Mouse (Mus musculus) mouse embryonic stem cell (cell line): ENCODE data around the gene Ivd.

Experiments
- in situ Hi-C, 2 experiments: fragments of 300-500 bp; cut with MboI; formaldehyde crosslinking; loops; 1 replicate in 1 of 2; 3 replicates in 1 of 2; pipeline ENCODE4 v1.14.3; 2019 to 2020; ENCODE audit warnings: low sequenced_read_pairs in 2 of 2, low pct_unique_long_range_greater_than_20kb in 1 of 2, mixed read lengths in 1 of 2; ENCODE audit not compliant: unreplicated experiment in 1 of 2

The Ivd gene

DNA sequence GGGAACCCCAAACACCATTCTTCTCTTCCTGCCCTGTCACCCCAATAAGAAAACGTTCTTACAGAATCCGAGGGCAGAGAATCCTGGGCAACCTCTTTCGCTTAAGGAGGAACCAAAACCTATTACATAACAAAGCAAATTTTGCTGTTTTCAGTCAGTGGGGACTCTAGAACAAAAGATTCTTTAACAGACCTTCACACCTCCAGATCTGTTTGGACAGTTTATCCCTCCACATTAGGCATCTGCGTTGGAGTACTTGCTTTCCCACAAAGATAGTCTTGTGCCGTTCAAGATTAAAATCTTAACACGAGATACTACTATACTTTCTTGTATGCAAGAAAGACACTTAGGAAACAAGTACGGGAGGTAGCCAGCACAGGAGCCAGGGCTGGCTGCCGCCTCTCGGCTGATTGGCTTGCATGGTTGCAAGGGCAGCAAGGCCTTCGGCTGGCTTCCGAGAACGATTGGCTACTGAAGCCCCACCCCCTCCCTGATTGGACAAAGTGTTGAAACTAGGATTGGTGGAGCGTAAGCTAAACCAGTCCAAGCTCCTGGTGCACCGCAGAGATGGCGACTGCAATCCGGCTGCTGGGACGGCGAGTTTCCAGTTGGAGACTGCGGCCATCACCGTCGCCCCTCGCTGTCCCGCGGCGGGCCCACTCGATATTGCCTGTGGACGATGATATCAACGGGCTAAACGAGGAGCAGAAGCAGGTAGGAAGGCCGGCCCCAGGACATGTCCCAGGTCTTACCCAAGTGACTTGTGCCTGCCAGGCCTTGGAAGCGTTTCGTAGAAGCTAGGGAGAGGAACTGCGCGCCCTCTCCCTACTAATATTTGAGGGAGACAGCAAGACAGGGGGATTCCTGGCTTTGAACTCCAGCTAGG lies at the start of gene Ivd:
TSS of gene Ivd (plus strand) at position 501 of the 886 bp plus-strand sequence.
- in situ Hi-C loops = no loop called here

DNA sequence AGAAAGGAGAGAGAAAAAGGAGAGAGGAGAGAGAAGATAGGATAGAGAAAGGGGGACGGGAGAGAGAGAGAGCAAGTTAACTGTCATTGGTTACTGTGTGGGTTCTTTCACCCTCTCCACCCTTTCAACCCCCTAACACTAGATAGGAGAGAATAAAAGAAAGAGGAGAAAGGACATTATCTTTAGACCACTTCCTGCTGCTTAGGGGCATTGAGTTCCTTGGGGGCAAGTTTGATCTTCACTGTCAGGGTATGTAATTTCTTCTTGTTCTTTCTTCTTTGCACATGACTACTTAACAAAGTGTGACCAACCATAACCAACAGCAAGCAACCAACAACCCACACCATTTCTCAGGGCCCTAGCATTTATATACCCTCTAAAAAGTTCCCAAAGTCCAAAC lies 49.0 kb upstream of the Ivd start:
- in situ Hi-C loops = no loop called here

DNA sequence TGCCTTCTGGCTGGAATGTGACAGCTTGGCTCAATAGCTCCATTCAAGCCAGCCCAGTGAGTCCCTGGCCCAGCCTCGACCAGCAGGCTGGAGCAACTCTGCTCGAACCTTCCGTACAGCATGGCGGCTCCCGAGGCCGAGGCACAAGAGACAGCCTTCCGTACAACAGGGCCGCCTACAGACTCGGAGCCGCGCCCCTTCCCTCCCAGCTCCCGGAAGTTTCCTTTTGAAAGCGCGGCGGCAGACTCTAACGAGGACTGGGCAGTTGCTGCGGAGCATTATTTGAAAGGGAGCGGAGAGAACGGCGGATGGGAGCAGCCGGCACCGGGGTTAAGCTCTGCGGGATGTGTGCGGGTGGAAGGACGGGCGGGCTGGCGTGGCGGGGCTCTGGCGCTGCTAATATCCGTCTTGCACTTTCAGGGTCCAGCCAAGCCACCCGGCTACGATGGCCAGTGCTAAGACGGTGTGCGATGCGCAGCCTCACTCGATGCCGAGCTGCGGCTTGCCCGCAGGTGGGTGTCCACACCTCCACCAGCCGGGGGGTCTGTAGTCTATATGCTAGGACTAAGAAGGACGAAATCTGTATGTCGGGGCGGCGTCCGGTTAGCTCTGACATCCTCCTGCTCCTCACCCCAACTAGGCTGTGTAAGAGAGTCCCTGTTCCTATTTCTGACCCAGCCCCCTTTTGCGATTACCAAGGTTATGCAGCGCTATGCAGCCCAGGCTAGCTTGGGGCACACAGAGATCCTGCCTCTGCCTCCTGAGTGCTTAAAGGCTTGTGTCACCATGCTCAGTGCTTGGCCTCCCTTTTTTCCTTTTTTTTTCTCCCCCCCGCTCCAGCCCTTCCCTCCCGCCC lies 47.5 kb upstream of the Ivd start, which contains the start of gene Knstrn:
TSS of gene Knstrn (plus strand) at position 23 of the 856 bp plus-strand sequence.
- in situ Hi-C loops = no loop called here

DNA sequence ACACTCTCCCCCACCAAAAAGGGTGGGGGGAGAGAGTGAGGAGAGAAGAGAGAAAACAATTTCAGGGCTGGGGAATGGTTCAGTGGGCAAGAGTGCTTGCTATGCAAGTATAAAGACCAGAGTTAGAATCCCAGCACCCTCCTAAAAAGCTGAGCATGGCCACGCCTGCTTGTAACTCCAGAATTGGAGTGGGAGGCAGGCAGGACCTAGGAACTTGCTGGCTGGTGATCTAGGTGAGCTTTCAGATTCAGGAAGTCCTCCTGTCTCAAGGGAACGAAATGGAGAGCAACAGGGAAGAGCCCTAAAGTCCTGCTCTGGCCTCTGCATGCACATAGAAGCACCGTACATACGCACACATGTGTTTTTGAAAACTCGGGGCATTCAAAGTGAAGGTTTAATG lies 39.0 kb upstream of the Ivd start:
- in situ Hi-C loops = no loop called here

DNA sequence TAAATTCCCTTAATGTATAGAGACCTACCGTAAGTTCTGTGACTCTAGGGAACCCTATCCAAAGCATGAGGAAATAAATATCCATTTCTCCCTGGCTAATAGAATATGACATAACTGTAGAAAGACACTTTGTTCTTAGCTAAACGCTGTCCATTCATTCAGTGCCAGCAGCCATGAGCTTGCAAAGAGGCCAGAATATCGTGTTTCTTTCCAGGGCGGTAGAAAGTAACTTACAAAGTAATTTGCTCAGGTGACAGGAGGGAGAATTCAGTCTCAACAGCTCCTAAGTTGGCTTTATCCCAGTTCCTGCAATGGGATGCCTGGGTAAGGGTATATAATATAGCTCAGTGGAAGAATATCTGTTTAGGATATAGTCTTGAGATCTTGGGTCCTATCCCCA lies 37.4 kb upstream of the Ivd start:
- in situ Hi-C loops = no loop called here

DNA sequence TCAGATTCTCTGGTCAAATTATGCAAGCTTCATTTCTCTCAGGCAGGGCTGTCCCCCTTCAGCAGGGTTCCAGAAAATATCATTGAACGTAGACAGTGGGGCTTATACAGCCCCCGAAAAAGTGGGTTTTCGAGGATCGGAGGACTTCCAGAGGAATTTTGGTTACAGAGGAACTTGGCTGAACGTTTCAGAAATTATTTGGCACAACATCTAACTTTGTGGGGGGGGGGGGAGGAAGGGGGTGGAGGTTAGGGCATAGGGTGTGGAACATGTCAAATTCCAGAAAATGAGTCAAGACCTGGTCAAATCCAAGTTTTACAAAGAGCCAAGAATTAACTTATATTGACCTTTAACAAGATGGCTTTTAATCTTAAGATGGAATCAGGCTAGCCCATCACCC lies 32.7 kb upstream of the Ivd start:
- in situ Hi-C loops = no loop called here

DNA sequence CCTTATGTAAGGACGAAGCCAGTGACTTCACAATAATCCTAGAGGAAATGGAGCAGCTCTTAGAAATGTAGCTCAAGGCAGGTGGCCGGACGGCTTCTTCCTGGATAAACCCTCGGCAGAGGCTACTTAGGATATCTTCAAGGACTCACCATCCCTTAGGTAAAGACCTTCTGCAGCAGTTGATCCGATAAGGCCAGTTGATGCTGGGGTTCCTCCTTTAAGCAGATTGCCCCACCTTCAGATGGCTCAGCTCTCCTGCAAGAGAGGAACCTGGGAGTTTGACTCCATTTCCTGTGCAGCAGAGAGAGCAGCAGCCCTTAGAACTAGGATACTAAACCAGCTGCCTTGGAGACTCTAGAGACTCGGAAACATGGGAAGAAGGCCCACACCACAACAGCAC lies 27.7 kb upstream of the Ivd start:
- in situ Hi-C loops = no loop called here

DNA sequence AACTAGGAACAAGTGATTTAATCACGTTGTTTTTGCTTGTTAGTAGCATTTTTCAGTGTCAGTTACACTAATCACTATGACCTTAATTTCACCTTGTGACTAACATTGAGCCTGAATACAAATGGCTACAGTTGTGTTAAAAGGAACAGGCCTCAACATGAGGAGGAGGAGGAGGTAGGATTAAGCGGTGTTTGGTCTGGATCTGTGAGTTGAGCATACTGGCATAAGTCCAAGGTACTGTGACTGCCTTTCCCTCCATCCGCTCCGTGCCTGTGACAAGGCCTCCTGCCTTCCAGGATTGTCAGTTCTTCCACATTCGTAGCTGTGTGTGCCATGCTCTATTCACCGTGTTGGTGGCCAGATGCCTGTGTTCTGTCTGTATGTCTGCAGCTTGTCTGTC lies 26.6 kb upstream of the Ivd start:
- in situ Hi-C loops = no loop called here

DNA sequence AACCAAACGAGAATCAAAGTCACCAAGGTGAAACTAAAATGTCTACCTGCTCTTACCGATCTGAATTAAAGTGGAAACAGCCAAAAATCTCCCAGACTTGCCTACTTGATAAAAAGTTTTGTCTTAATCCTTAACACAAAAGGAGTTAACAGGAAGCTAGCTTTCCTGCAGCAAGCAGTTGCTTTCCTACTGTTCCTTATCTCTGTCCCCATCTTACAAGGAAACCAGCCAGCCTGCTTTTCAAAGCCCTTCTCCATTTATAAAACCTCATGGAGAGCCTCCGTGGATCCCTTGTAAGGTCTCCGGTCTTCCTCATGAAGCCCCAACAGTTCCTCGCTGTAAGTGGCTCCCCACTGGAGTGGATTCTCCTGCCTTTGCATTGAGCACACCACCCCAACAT lies 23.4 kb upstream of the Ivd start:
- in situ Hi-C loops = no loop called here

DNA sequence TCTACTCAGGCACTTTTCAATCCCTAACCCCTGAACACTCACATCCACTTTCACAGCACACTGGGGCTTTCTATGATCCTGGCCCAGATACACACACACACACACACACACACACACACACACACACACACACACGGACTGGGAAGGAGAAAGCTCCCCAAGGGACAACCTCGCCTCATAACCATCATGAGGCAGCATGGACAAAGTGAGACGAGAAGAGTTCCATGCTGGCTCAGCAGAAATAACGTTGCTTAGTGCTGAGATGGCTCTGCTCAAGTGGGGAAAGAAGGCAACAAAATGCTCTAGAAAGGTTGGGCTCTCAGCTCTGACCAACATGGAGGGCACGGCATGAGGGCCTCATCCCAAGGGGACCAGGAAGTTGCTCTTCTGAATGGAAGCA lies 20.6 kb upstream of the Ivd start:
- in situ Hi-C loops = no loop called here

DNA sequence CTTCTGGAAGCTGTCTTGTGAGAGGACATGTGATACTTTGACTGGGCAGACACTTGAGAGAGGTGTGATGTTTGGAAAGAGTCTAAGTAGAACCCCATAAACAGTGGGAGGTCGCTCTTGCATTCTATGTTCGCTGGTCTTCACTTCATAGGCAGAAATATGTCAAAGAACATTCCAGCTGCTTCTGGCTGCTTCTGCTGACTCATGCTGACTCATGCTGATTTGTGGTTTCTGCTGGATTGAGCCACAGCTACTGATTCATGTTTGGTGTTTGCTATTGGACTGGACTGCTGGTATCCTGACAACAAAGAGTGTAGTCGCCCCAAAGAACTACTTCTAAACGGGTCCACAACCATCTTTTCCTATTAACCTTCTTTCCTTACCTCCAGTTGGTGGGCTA lies 20.0 kb upstream of the Ivd start:
- in situ Hi-C loops = no loop called here

DNA sequence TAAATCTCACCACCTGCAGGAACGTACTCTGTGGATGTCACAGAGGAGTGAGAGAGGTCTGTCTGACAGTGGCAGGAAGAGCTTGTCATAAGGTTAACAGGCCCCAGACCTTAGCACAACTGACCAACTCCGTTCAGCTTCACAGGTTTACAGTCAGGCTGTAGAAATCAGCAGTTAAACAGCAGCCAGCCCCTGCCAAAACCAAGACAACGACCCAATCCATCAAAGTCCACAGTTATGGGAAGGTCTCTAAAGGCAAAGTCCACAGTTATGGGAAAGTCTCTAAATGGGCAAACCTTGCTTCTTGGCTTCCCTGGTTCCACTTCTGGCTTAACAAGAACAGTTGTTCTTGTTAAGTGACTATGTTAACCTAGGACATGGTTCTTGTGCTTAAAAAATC lies 17.3 kb upstream of the Ivd start:
- in situ Hi-C loops = no loop called here

DNA sequence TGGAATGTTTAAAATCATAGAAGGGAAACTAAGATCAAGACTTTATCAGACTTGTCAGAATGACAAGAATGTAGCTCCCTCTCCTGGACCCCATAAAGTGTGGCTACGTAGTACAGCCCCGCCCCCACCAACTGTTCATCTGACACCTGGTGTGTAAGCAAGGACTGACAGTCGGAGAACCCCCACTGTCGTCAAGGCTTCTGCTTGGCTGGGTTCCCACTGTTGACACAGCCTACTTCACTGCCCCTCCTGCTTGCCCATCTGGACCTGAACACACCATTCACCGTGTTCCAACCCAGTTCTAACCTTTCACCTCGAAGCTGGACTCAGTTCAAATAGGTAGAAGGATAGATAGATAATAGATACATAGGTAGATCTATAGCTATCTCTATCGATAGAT lies 15.5 kb upstream of the Ivd start:
- in situ Hi-C loops = no loop called here

DNA sequence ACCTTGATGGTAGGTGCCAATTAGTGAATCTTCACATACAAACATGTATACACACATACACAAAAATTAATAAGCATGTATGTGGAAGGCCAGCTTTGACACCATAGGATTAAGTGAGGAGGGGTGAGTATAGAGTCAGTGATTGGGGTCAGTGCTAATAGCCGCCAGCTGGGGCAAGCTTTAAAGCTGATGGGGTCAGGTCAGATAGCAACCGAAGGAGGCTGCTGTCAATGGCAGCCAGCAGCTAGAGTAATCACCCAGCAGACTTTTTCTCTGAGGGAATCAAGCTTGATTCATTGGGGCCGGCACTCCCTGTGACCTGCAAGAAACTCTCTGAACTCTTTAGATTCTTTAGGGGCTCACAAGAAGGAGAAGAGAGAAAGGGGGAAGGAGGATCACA lies 10.0 kb upstream of the Ivd start:
- in situ Hi-C loops = no loop called here

DNA sequence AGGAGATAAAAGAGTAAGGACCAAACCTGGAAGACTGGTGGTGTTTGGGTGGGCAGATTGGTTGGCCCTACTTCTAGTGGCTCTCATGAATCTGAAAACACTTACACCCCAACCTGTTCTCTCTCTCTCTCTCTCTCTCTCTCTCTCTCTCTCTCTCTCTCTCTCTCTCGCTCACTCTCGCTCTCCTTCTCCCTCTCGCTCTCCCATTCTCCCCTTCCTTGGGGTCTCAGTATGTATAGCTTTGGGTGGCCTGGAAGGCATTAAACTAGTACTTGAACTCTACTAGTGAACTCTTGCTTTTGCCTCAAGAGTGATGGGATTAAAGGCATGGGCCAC lies 554 bp downstream of the Ivd start:
- in situ Hi-C loops = no loop called here

DNA sequence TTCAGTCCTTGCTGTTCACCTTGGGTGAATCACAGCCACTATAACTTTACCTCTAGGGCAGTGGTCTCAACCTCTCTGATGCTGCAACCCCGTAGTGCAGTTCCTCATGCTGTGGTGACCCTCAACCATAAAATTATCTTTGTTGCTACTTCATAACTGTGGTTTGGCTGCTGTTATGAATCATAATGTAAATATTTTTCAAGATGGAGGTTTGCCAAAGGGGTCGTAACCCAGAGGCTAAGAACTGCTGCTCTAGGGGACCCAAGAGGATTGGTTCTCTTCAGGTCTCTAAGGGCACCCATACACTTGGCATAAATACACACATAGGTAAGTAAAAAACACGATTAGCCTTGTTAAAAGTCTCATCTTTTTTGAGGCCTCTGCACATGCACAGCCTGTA lies 8.8 kb downstream of the Ivd start:
- in situ Hi-C loops = no loop called here

DNA sequence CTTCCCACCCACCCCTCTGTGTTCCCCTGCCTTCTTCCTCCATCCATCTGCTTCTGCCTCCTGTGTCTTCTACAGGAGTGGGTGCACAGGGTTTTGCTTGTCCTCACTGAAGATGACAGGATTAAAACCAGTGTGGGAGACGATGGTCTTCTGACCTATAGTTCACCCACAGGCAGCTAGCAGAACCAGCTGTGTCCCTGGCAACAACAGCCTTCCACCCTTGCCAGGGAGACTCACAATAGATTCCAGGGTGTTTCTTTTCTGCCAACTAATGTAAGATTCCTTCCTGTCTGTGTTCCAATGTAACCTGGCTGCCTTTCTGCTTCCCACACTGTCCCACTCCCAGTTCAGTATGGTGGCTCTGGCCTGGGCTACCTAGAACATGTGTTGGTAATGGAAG lies 9.3 kb downstream of the Ivd start:
- in situ Hi-C loops = no loop called here

DNA sequence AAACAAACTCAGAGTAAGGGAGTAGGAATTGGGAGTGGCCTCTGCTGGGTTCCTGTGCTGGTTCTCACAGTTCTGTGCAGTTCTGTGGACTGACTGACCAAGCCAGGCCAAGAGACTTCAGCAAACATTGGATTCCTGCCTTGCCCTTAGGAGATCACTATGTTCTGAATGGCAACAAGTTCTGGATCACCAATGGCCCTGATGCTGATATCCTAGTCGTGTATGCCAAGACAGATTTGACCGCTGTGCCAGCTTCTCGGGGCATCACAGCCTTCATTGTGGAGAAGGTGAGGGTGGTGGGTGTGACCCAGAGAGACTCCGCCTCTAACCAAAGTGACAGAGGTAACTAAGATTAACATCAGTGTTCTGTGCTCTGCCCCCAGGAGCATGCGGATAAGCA lies 11.3 kb downstream of the Ivd start:
- in situ Hi-C loops = no loop called here

DNA sequence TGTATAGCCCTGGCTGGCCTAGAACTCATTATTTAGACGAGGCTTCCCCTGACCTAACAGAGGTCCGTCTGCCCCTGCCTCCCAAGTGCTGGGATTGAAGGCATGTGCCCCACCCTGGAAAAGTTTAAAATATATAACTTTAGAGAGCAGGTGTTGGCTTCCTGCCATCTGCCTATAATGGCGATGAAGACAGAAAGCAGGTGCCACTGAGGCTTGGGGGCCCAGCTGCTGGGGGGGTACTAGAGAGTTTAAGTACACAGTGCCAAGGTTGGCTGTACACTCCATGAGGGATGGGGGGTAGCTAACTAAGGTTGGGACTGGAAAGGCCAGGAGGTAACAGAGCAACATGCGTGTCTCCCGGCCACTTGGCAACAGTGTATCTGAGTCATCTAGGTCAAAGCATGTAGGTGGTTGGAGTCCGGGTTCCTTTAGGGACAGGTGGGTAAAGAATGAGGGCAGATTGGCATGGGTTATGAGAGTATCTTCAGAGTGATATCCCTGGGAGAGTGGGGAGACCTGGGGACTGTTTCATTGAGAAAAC lies 12.2 kb downstream of the Ivd start:
- in situ Hi-C loops = no loop called here
